Mouse (Mus musculus) layer of hippocampus, adult 9-11 months (tissue): ENCODE measurements around the gene Hoxb7.

Source experiments
- DNase-seq: peaks from one replicate; pipeline ENCODE4 v3.0.0; 2022

The Hoxb7 gene

DNA sequence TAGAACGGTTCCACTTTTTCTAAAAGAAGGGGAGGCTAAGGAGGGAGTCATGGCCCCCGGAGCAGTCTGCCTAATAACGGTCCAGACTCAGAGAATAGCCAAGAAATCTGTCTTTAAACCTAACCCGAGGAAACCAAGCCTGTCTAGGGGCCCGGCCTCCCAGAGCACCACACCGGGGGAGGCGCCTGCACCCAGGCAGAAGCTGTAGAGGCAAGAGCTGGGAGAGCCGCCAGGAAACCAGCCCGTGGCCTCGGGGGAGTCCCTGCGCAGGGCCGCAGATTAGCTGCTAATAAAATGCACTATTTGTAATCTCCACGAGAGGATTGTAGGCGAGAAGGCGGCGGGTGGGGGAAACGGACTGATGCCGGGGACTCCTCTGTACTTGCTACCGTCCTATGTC, 16.6 kb upstream of the Hoxb7 start:
- no peak for DNase-seq

DNA sequence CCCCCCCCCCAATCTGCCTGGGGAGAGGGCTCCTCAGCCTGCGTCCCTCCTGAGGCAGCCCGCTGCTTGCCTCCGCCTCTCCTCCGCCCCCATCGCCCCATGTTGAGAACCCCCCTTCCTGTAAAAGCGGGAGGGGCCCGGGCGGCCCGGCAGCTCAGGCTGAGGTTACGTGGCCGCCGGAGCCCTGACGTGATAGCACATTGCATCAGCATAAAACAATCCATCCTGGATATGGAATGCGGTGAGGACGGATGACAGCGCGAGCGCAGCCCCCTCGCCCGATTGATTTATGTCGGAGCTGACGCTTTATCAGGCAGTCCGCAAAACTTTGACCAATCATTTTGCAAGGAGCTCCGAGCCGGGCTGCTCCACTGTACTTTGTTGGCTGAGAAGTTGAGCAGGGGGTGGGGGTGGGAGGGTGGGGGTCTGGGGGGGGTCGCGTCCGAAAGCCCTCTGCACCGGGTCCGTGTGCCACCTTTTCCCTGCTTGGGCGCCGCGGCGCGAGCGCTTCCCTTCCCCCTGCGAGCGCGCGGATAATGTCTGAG, 15.4 kb upstream of the Hoxb7 start, which contains the start of gene Hoxb9:
Gene Hoxb9 (plus strand): TSS at position 462 of the 545 bp plus-strand sequence.
- DNase-seq = no peak

- DNase-seq = no peak
These were observed 14.8 kb upstream of the Hoxb7 start for GRCm38 (mm10) chr11:96271541-96272011.

- no peak for DNase-seq
These were observed 14.2 kb upstream of the Hoxb7 start for GRCm38 (mm10) chr11:96272024-96272921.

GRCm38 (mm10) chr11:96274428-96274827, 12.0 kb upstream of the Hoxb7 start:
- DNase-seq = no peak

- no peak for DNase-seq
These were observed 10.5 kb upstream of the Hoxb7 start for GRCm38 (mm10) chr11:96275896-96276295.

DNA sequence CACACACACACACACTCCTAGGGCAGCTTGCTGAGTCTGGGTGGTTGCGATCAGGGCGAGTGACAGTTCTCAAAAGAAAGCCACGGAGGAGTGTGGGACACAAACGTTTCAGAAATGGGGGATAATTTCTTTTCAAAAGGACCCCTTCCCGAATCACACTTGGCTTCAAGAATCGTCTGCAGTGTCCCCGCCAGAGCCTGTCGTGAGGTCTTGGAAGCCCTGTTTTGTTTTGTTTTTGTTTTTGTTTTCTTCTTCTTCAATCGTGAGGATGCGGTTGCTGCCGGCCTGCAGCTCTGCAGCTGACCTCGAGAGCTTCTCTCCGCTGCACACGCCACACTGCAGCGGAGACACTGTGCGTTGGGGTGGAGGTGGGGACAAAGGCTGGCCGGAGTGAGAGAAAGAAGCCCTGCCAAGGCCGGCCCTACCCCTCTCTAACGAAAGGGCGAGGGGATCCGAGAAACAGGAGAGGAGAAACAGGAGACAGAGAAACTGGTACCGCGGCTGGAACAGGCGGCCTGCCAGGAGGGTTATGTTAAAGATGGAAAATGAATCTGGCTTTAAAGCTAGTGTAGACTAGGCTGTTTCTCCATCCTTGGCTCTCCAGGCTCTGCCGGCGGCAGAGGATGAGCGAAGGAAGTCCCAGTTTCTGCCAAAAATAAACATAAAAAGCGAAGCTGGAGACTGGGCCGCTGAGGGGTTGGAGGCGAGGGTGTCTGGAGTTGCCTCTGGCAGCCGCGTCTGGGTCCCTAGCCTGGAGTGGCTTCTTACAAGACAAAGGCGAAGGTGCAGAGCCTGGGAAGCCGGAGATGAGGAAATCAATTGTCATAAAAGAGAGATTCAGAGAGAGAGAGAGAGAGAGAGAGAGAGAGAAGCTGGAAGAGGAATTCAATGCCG, 9.0 kb upstream of the Hoxb7 start:
- DNase-seq = no peak

- no peak for DNase-seq
These were observed 8.1 kb upstream of the Hoxb7 start for GRCm38 (mm10) chr11:96278324-96278723.

- peak; percentile 65 for DNase-seq
These were observed 7.7 kb upstream of the Hoxb7 start for GRCm38 (mm10) chr11:96278773-96279172.

DNA sequence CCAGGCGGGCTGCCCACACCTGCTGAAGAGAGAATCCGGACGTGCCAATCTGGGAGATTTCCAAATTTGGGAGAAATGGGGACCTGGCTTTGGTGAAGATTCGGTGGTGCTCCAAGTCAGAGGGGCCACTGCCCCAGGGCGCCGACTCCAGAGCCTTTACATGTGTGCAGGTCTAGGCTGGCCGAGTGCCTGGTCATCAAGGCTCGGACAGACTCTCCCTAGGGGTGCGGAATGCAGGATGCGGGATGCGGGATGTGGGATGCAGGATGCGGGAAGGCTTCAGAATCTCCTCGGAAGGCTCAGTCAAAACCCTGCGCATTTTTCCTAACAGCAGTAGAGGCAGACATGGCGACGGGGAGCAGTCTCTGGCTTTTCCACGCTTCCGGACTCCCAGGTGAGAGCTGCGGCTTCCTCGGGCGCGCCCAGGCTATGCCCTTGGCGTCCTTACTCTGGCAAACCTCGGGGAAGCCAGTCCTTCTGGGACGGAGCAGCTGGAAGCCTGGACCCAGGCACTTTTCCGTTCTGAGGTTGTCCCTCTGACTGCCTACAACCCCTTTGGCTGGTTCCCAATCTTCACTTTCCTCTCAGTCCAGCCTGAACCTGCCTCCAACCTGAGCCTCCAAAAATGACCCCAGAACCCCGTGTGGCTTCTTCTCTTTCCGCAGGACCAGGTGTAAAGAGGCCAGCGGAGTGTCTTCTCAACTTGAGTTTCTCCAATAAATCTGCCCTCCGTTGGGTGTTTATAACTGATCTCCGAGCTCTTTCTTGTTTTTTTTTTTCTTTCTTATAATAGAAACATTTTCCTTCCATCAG, 6.8 kb upstream of the Hoxb7 start:
- no peak for DNase-seq

- no peak for DNase-seq
These were observed 5.7 kb upstream of the Hoxb7 start for GRCm38 (mm10) chr11:96280399-96281378.

- DNase-seq = no peak
These were observed 5.0 kb upstream of the Hoxb7 start for GRCm38 (mm10) chr11:96281396-96281795.

- DNase-seq = no peak
These were observed 4.4 kb upstream of the Hoxb7 start, which contains the start of gene Hoxb8 for GRCm38 (mm10) chr11:96281855-96282570. TSS of gene Hoxb8 (plus strand) at chr11:96281905.

DNA sequence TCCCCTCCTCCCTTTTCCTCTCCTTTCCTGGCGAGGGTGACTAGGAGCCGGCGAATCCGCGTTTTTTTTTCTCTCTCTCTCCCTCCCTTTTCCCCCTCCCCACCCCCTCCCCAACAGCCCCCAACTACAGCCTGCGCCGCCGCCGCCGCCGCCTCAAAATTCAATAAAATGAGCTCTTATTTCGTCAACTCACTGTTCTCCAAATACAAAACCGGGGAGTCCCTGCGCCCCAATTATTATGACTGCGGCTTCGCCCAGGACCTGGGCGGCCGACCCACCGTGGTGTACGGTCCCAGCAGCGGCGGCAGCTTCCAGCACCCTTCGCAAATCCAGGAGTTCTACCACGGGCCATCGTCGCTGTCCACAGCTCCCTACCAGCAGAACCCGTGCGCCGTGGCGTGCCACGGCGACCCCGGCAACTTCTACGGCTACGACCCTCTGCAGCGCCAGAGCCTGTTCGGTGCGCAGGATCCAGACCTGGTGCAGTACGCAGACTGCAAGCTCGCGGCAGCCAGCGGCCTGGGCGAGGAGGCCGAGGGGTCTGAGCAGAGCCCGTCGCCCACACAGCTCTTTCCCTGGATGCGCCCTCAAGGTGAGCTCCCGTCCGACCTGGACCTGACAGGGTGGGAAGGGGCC, 3.5 kb upstream of the Hoxb7 start:
- DNase-seq = no peak

DNA sequence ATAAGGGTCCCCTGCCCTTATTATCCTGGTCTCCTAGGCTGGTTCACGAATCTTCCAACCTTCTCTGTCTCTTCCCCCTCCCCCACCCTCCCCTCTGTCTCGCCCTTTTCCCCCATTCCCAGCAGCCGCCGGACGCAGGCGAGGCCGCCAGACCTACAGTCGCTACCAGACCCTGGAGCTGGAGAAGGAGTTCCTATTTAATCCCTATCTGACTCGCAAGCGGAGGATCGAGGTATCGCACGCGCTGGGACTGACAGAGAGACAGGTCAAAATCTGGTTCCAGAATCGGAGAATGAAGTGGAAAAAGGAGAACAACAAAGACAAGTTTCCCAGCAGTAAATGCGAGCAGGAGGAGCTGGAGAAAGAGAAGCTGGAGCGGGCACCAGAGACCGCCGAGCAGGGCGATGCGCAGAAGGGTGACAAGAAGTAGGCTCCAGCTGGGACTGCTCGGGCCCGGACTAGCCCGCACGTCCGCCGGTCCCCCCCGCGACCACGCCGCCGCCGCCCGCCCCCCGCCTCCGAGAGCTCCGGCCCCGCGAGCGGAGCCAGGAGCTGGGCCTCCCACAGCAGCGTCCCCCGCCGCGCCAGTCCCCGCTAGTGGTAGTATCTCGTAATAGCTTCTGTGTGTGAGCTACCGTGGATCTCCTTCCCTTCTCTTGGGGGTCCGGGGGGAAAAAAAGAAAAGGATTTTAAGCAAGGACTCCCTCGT, 2.2 kb upstream of the Hoxb7 start:
- DNase-seq = no peak

DNA sequence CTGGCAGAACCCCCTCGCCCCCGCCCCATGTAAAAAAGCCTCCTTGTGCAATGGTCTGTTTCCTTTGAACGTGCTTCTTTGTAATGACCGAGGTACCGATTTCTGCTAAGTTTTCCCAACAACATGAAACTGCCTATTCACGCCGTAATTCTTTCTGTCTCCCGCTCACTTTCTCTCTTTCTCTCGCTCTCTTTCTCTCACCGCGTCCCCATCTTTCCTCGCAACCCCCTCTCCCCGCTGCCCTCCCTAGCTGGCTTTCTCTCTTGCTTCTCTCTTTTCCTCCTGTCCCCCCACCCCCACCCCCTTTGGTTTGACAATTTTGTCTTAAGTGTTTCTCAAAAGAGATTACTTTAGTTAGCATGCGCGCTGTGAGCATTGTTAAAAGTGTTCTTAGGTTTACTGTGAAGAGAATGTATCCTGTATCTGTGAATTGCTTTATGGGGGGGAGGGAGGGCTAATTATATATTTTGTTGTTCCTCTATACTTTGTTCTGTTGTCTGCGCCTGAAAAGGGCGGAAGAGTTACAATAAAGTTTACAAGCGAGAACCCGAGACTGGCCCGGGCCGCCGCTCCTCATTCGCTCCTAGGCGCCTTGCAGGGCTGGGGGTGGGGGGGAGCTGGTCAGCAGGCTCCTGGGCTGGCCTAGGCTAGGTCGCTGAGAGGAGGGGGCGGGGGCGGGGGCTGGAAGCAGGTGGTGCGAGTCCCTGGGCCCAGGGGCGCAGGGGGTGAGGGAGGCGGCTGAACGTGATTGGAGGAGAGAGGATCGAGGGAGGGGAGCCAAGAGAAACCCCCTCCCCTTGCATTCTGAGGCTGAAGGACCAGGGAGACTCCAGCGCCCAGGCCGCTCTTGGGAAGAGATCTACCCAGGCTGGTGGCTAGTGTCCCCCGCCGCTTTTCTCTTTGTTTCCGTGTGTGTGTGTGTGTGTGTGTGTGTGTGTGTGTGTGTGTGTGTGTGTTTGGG, 1.4 kb upstream of the Hoxb7 start:
- DNase-seq = no peak

DNA sequence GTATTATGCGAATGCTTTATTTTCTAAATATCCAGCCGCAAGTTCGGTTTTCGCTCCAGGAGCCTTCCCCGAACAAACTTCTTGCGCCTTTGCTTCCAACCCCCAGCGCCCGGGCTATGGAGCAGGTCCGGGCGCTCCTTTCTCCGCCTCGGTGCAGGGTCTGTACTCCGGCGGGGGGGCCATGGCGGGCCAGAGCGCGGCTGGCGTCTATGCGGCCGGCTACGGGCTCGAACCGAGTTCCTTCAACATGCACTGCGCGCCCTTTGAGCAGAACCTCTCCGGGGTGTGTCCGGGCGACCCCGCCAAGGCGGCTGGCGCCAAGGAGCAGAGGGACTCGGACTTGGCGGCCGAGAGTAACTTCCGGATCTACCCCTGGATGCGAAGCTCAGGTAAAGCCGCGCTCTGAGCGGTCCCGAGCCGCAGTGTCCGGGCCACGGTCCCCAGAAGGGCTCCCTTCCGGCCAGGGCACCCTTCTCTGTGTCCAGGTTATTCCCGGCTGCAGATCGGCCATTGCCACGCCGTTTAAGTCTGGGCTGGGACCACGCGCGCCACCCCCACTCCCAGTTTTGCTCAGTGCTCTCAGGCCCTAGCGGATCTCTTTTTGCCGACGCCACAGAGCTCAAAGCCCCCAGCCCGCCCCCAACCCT, 439 bp downstream of the Hoxb7 start:
- DNase-seq = no peak
